Mouse (Mus musculus) intestine, embryonic 14.5 days (tissue): ENCODE results near the gene Tbx15. TPM values are rescaled to one million over a fixed set of nuclear protein-coding genes. Genes with fewer than 3 reads are reported as not detected.

Experiments used
- ATAC-seq: fragments of 200-750 bp; cut with Nextera tagmentation; replicated peaks from 2 replicates; pipeline ENCODE4 v1.8.0; 2017; ENCODE audit warnings: low read depth, moderate number of reproducible peaks, moderate TSS enrichment, moderate library complexity; ENCODE audit not compliant: low FRiP score, low TSS enrichment
- DNase-seq: peaks from one replicate; pipeline ENCODE4 v3.0.0-alpha.2; 2018; ENCODE audit warnings: low spot score
- H3K27ac ChIP-seq: fragments of 300-500 bp; sonication (generic); 2 replicates; pipeline ENCODE4 v1.5.1; 2014; ENCODE audit warnings: low read depth, mild to moderate bottlenecking, control low read depth
- H3K27me3 ChIP-seq: fragments of 300-500 bp; sonication (generic); replicated peaks from 2 replicates; pipeline ENCODE4 v1.6.1; 2014; ENCODE audit warnings: low read length, control low read depth; ENCODE audit not compliant: control insufficient read depth, insufficient read depth
- H3K36me3 ChIP-seq: fragments of 300-500 bp; sonication (generic); 2 replicates; pipeline ENCODE4 v1.6.1; 2014; ENCODE audit warnings: low read length, control low read depth; ENCODE audit not compliant: control insufficient read depth, insufficient read depth
- H3K4me1 ChIP-seq: fragments of 300-500 bp; sonication (generic); replicated peaks from 2 replicates; pipeline ENCODE4 v1.6.1; 2014; ENCODE audit warnings: low read length, control low read depth, mixed read lengths; ENCODE audit not compliant: control insufficient read depth, insufficient read depth
- H3K4me2 ChIP-seq: fragments of 300-500 bp; sonication (generic); 2 replicates; pipeline ENCODE4 v1.6.1; 2014; ENCODE audit warnings: low read length
- H3K4me3 ChIP-seq: fragments of 300-500 bp; sonication (generic); 2 replicates; pipeline ENCODE4 v1.5.1; 2014; ENCODE audit warnings: low read depth, low read length, control low read depth, mixed read lengths
- H3K9ac ChIP-seq: fragments of 300-500 bp; sonication (generic); 2 replicates; pipeline ENCODE4 v1.6.1; 2014; ENCODE audit warnings: mild to moderate bottlenecking, low read length
- H3K9me3 ChIP-seq: fragments of 300-500 bp; sonication (generic); 2 replicates; pipeline ENCODE4 v1.6.1; 2016; ENCODE audit warnings: low read length, control low read depth; ENCODE audit not compliant: control insufficient read depth
- WGBS: fragments of 180-500 bp; shearing (Covaris S2); extraction: QIAGEN DNeasy Blood & Tissue Kit; methylation state at CpG from one replicate; pipeline ENCODE4 v1.1.7; 2014; 5-methylcytosine and 5-hydroxymethylcytosine counted together
- polyA plus RNA-seq: library from polyadenylated mRNA; unstranded; fragments of >200 nt; fragmentation: Nextera tagmentation; extraction: Ambion mirVana; gene quantifications from 2 replicates; pipeline ENCODE4 v1.2.1, GENCODE M21; 2014

Tbx15 gene
- polyA plus RNA-seq, 1 experiment from 2014 or later = not detected

GRCm38 (mm10) chr3:99253497-99254451, 13.6 kb downstream of the Tbx15 start:
- Histone ChIP-seq H3K9me3 (no peaks in the 10 kb centered on the region), H3K9ac (no peak overlapping the region), H3K27me3 (peaks cover 99% of the 10 kb centered on the region), H3K4me3 (peak overlapping the region; percentile 37), H3K27ac (no peak overlapping the region), H3K4me1 (peaks cover 7% of the 10 kb centered on the region; the same call in 1 of the 2 replicates), H3K4me2 (peak overlapping the region; percentile 63), H3K36me3 (no peaks in the 10 kb centered on the region)
- DNase-seq = peak; percentile 82
- whole genome bisulfite sequencing = under 1% methylated on average over 60 of the region's 73 CpGs
- peak; percentile 25; the same call in 1 of the 2 replicates for ATAC-seq

DNA sequence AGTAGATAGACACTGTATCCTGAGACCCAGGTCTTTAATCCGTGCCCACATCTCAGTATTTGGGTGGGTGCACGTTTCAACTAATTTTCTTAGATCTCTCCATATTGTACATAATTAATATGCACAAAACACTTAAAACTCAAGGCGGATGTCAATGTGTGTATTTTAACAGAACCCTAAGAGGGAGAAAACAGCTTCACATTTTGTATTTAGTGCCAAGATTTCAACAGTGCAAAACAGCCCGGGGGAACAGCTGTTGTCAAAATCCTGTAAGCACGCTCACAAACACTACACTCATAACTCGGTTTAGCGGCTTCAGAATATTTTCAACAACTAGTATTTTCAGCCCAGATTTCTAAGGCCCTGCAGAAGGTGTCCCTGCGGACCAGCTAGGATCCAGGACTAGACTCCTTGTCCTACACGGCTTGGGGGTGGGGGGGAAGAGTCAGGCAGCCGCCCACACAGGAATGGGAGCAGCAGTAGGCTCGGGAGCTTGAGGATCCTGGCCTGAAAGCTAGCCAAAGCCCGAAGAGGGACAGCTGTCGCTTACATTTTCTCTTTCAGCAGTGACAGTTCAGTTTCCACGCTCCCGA, 14.5 kb downstream of the Tbx15 start:
- H3K4me3 ChIP-seq = no peak overlapping the region
- peaks cover 7% of the 10 kb centered on the region; the same call in 1 of the 2 replicates for H3K4me1 ChIP-seq
- H3K4me2 ChIP-seq = no peak overlapping the region
- DNase-seq = peak; percentile 81
- H3K27me3 ChIP-seq = peaks cover 99% of the 10 kb centered on the region
- no peak for ATAC-seq
- no peaks in the 10 kb centered on the region for H3K36me3 ChIP-seq
- 2% methylated on average over 15 of the region's 15 CpGs for WGBS
- no peak overlapping the region for H3K27ac ChIP-seq
- no peaks in the 10 kb centered on the region for H3K9me3 ChIP-seq
- H3K9ac ChIP-seq = no peak overlapping the region

DNA sequence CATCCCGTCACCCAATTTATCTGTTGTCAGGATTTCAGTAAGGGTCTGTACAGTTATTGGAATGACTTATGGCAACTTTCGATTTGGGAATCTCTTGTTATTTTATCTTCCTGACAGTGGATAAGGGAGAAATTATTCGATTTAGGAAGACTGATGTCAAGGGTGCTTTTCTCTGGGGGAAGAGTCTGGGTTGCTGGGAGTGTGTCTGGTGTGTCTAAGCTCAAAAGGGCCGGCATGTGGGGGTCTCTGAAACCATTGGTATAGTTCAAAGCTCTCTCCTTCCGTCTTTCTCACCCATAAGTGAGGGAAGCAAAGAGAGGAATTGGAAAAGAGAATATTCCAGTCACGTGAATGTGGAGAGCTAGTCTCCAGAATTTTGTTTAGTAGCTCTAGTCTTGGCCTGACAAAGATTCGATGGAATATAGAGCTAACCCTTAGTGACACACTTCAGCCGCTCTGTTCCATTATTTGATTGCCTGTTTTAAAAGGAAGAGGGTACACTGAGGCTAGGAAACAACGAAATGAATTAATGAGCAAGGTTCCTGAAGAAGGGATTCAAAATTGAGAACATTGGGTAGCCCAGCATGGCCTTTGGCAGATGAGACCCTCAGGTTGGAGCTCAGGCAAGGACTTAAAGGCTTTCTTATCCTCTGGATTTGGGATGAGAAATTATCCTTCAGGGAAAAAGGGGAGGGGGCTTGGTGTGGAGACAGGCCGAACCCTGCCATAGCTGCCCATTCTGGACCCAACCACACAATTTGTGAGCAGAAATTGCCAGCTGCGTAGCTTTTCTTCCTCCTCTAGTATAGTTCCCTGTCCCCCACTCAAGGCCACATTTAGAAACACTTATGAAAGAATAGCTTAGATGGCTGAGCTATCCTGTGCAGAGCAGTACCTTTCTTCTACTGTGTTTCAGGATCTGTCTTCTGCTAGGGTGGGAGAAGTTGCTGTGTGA, 15.5 kb downstream of the Tbx15 start:
- ATAC-seq (no peak), DNase-seq (peak; percentile 60)
- WGBS = 5% methylated on average over 11 of the region's 11 CpGs

GRCm38 (mm10) chr3:99256366-99256750, 16.2 kb downstream of the Tbx15 start:
- peaks cover 7% of the 10 kb centered on the region; the same call in 1 of the 2 replicates for H3K4me1 ChIP-seq
- no peak overlapping the region for H3K4me3 ChIP-seq
- ATAC-seq = no peak
- peak; percentile 63 for DNase-seq
- no peak overlapping the region for H3K4me2 ChIP-seq
- peaks cover 99% of the 10 kb centered on the region for H3K27me3 ChIP-seq
- no peak overlapping the region for H3K9ac ChIP-seq
- 2% methylated on average over 11 of the region's 11 CpGs for WGBS
- no peaks in the 10 kb centered on the region for H3K9me3 ChIP-seq
- no peak overlapping the region for H3K27ac ChIP-seq
- no peaks in the 10 kb centered on the region for H3K36me3 ChIP-seq

More for the DNA sequence above, 15.5 kb downstream of the Tbx15 start:
- no peaks in the 10 kb centered on the region for H3K9me3 ChIP-seq
- peaks cover 99% of the 10 kb centered on the region for H3K27me3 ChIP-seq
- no peaks in the 10 kb centered on the region for H3K36me3 ChIP-seq
- no peak overlapping the region for H3K4me3 ChIP-seq
- no peak overlapping the region for H3K27ac ChIP-seq
- H3K9ac ChIP-seq = no peak overlapping the region
- H3K4me1 ChIP-seq = peaks cover 7% of the 10 kb centered on the region; the same call in 1 of the 2 replicates
- H3K4me2 ChIP-seq = no peak overlapping the region

DNA sequence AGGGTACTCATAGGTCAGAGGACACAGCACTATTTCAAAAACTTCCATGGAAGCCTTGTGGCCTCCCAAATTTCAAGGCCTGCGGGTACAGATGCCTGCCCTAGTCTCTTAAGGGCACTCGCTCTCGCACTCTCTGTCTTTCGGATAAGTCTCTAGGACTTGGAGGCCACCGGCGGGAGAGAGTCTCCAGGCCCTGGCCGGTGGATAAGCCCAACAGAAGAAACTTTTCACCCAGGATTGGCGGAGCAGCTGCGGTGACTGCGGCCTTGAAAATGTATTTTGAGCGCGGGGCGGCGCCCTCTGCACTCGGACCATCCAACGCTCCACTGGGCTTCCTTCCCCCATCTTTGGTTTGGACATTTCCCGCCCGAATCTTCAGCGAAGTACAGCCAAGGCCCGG, 16.6 kb downstream of the Tbx15 start:
- H3K4me1 ChIP-seq = peaks cover 7% of the 10 kb centered on the region; the same call in 1 of the 2 replicates
- no peak overlapping the region for H3K4me2 ChIP-seq
- no peak overlapping the region for H3K27ac ChIP-seq
- ATAC-seq (no peak), DNase-seq (peak; percentile 71)
- peaks cover 99% of the 10 kb centered on the region for H3K27me3 ChIP-seq
- no peak overlapping the region for H3K9ac ChIP-seq
- no peaks in the 10 kb centered on the region for H3K9me3 ChIP-seq
- no peaks in the 10 kb centered on the region for H3K36me3 ChIP-seq
- 2% methylated on average over 20 of the region's 20 CpGs for WGBS
- no peak overlapping the region for H3K4me3 ChIP-seq

DNA sequence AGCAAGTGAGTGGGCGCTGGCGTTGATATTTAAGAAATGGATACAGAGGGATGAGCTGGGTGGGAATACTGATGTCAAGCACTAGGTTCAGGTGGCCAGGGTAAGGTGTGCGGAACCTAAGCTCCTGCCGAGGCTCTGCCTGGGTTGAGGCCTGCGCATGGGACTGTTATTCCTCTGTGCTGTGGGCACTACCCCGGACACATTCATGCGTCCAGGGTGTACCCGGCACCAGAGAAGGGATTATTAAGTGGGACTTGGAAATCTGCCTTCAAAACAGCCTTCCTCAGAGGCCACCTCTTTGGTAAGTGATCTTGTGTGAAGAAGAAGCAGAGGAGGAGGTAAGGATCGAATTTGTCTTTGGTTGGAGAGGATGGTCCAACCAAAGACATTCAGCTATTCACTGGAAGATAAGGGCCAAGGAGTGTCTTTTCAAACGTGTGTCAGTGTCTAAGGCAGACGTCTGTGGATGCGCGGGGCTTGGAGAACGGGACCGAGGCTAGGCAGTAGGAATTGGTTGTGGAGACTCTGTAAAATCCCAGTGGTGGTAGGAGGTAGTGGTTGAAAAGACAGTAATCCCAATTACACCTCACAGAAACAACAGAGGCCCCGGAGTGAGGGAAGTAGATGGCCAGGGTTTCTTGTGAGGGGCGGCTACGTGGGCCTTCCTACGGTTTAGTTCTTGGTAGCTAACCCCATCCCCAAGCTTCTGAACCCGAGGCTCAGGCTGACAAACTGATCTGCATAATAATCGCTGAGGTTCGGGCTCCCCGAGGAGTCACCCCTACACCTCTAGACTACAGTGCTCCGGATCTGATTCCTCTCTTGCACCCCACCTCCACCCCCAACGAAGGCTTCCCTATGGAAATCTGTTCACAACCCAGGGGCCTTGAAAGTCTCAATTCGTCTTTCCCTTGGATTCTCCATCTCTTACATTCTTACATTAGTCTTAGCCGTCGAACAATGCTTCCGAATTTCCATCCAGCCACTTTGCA, 17.7 kb downstream of the Tbx15 start:
- 2% methylated on average over 29 of the region's 29 CpGs for WGBS
- no peak overlapping the region for H3K4me3 ChIP-seq
- H3K9me3 ChIP-seq = no peaks in the 10 kb centered on the region
- no peak for ATAC-seq
- peaks cover 99% of the 10 kb centered on the region for H3K27me3 ChIP-seq
- peak; percentile 62 for DNase-seq
- H3K9ac ChIP-seq = no peak overlapping the region
- no peak overlapping the region for H3K4me2 ChIP-seq
- H3K36me3 ChIP-seq = no peaks in the 10 kb centered on the region
- H3K27ac ChIP-seq = no peak overlapping the region
- peaks cover 7% of the 10 kb centered on the region; the same call in 1 of the 2 replicates for H3K4me1 ChIP-seq

- H3K9ac ChIP-seq = no peak overlapping the region
- no peak overlapping the region for H3K27ac ChIP-seq
- ATAC-seq = no peak
- no peaks in the 10 kb centered on the region for H3K9me3 ChIP-seq
- DNase-seq = no peak
- H3K4me1 ChIP-seq = no peaks in the 10 kb centered on the region
- H3K4me2 ChIP-seq = no peak overlapping the region
- no peak overlapping the region for H3K4me3 ChIP-seq
- H3K27me3 ChIP-seq = peaks cover 100% of the 10 kb centered on the region
- H3K36me3 ChIP-seq = no peaks in the 10 kb centered on the region
- 8% methylated on average over 6 of the region's 6 CpGs for WGBS
These were observed 19.6 kb downstream of the Tbx15 start for GRCm38 (mm10) chr3:99259741-99260270.
